Mouse (Mus musculus): ENCODE measurements around the gene Gm20509. TPM values are rescaled to one million over a fixed set of nuclear protein-coding genes. Genes with fewer than 3 reads are reported as not detected.

Gm20509 gene
- total RNA-seq (2014; rRNA removed; ENCODE audit: low replicate concordance), result not detected in 2 replicates
- polyA plus RNA-seq (2015; fragmentation: Nextera tagmentation; extraction: Ambion mirVana), result not detected in 2 replicates

GRCm38 (mm10) chr9:73102181-73102580 lies at the start of gene Gm20509:
Gene Gm20509 (plus strand): TSS chr9:73102470.
- DNase-seq (ENCODE audit: low spot score), result no peak
- H3K9ac ChIP-seq (replicated peaks; ENCODE audit: low read depth, low read length), result peak within 1 kb of the TSS; percentile 45
- 94% methylated on average over 4 of the region's 4 CpGs for WGBS
- peaks cover 9% of the 10 kb centered on the region; the same call in 1 of the 2 replicates for H3K4me1 ChIP-seq (ENCODE audit: control insufficient read depth, insufficient read depth)
- H3K9me3 ChIP-seq (replicated peaks; ENCODE audit: control insufficient read depth, low read length), result no peaks in the 10 kb centered on the region
- no peaks in the 10 kb centered on the region for H3K36me3 ChIP-seq (replicated peaks; ENCODE audit: control insufficient read depth, insufficient read depth, low read length)
- ATAC-seq (ENCODE audit: insufficient read depth, low read depth), result no peak
- H3K4me3 ChIP-seq (ENCODE audit: low read depth, low read length), result peak within 1 kb of the TSS; percentile 47
- TF ChIP-seq CTCF (IDR thresholded peaks at IDR 0.05; ENCODE audit: low read depth) (no peak), EP300 (IDR thresholded peaks at IDR 0.05; ENCODE audit: low read depth) (no peak)
- H3K4me2 ChIP-seq (ENCODE audit: low read depth, low read length), result peak within 1 kb of the TSS; percentile 83
- peaks cover 24% of the 10 kb centered on the region for H3K27me3 ChIP-seq (ENCODE audit: control insufficient read depth, insufficient read depth, low read length)
- no peak within 1 kb of the TSS for H3K27ac ChIP-seq (ENCODE audit: low read depth)

GRCm38 (mm10) chr9:73055441-73055911 lies 46.8 kb upstream of the Gm20509 start:
- Histone ChIP-seq H3K9ac (replicated peaks; ENCODE audit: low read depth, low read length) (no peak overlapping the region), H3K36me3 (replicated peaks; ENCODE audit: control insufficient read depth, insufficient read depth, low read length) (no peaks in the 10 kb centered on the region), H3K27me3 (ENCODE audit: control insufficient read depth, insufficient read depth, low read length) (no peaks in the 10 kb centered on the region), H3K9me3 (replicated peaks; ENCODE audit: control insufficient read depth, low read length) (no peaks in the 10 kb centered on the region), H3K4me1 (ENCODE audit: control insufficient read depth, insufficient read depth) (no peaks in the 10 kb centered on the region; the same call in 1 of the 2 replicates), H3K27ac (ENCODE audit: low read depth) (no peak overlapping the region), H3K4me2 (ENCODE audit: low read depth, low read length) (no peak overlapping the region), H3K4me3 (ENCODE audit: low read depth, low read length) (no peak overlapping the region)
- ATAC-seq (ENCODE audit: insufficient read depth, low read depth) (no peak; the same call in 1 of the 2 replicates), DNase-seq (ENCODE audit: low spot score) (no peak)
- WGBS, result 57% methylated on average over 10 of the region's 10 CpGs
- TF ChIP-seq EP300 (IDR thresholded peaks at IDR 0.05; ENCODE audit: low read depth), result peak; percentile 53; the same call in 1 of the 2 replicates
- TF ChIP-seq CTCF (IDR thresholded peaks at IDR 0.05; ENCODE audit: low read depth), result no peak

GRCm38 (mm10) chr9:73059224-73059623 lies 43.0 kb upstream of the Gm20509 start:
- Histone ChIP-seq H3K36me3 (replicated peaks; ENCODE audit: control insufficient read depth, insufficient read depth, low read length) (no peaks in the 10 kb centered on the region), H3K4me1 (ENCODE audit: control insufficient read depth, insufficient read depth) (no peaks in the 10 kb centered on the region; the same call in 1 of the 2 replicates), H3K9ac (replicated peaks; ENCODE audit: low read depth, low read length) (no peak overlapping the region), H3K27ac (ENCODE audit: low read depth) (no peak overlapping the region), H3K27me3 (ENCODE audit: control insufficient read depth, insufficient read depth, low read length) (no peaks in the 10 kb centered on the region), H3K9me3 (replicated peaks; ENCODE audit: control insufficient read depth, low read length) (no peaks in the 10 kb centered on the region), H3K4me3 (ENCODE audit: low read depth, low read length) (no peak overlapping the region), H3K4me2 (ENCODE audit: low read depth, low read length) (no peak overlapping the region)
- no peak for TF ChIP-seq CTCF (IDR thresholded peaks at IDR 0.05; ENCODE audit: low read depth)
- TF ChIP-seq EP300 (IDR thresholded peaks at IDR 0.05; ENCODE audit: low read depth), result no peak
- 80% methylated on average over 4 of the region's 4 CpGs for WGBS
- DNase-seq (ENCODE audit: low spot score) (no peak), ATAC-seq (ENCODE audit: insufficient read depth, low read depth) (no peak)

GRCm38 (mm10) chr9:73063621-73064290 lies 38.5 kb upstream of the Gm20509 start:
- no peaks in the 10 kb centered on the region for H3K27me3 ChIP-seq (ENCODE audit: control insufficient read depth, insufficient read depth, low read length)
- ATAC-seq (ENCODE audit: insufficient read depth, low read depth) (no peak), DNase-seq (ENCODE audit: low spot score) (no peak)
- TF ChIP-seq EP300 (IDR thresholded peaks at IDR 0.05; ENCODE audit: low read depth) (no peak), CTCF (IDR thresholded peaks at IDR 0.05; ENCODE audit: low read depth) (no peak)
- H3K4me1 ChIP-seq (ENCODE audit: control insufficient read depth, insufficient read depth), result peaks cover 9% of the 10 kb centered on the region
- no peaks in the 10 kb centered on the region for H3K36me3 ChIP-seq (replicated peaks; ENCODE audit: control insufficient read depth, insufficient read depth, low read length)
- H3K4me3 ChIP-seq (ENCODE audit: low read depth, low read length), result no peak overlapping the region
- H3K27ac ChIP-seq (ENCODE audit: low read depth), result no peak overlapping the region
- H3K4me2 ChIP-seq (ENCODE audit: low read depth, low read length), result no peak overlapping the region
- no peak overlapping the region for H3K9ac ChIP-seq (replicated peaks; ENCODE audit: low read depth, low read length)
- WGBS, result 37% methylated on average over 15 of the region's 15 CpGs
- no peaks in the 10 kb centered on the region for H3K9me3 ChIP-seq (replicated peaks; ENCODE audit: control insufficient read depth, low read length)

GRCm38 (mm10) chr9:73067086-73067485 lies 35.2 kb upstream of the Gm20509 start:
- Histone ChIP-seq H3K36me3 (replicated peaks; ENCODE audit: control insufficient read depth, insufficient read depth, low read length) (no peaks in the 10 kb centered on the region), H3K4me3 (ENCODE audit: low read depth, low read length) (no peak overlapping the region), H3K9me3 (replicated peaks; ENCODE audit: control insufficient read depth, low read length) (no peaks in the 10 kb centered on the region), H3K9ac (replicated peaks; ENCODE audit: low read depth, low read length) (no peak overlapping the region), H3K4me2 (ENCODE audit: low read depth, low read length) (peak overlapping the region; percentile 51), H3K27ac (ENCODE audit: low read depth) (no peak overlapping the region), H3K27me3 (ENCODE audit: control insufficient read depth, insufficient read depth, low read length) (no peaks in the 10 kb centered on the region), H3K4me1 (ENCODE audit: control insufficient read depth, insufficient read depth) (peaks cover 9% of the 10 kb centered on the region)
- 30% methylated on average over 10 of the region's 10 CpGs for WGBS
- peak; percentile 57; the same call in 1 of the 2 replicates for ATAC-seq (ENCODE audit: insufficient read depth, low read depth)
- TF ChIP-seq CTCF (IDR thresholded peaks at IDR 0.05; ENCODE audit: low read depth), result no peak
- TF ChIP-seq EP300 (IDR thresholded peaks at IDR 0.05; ENCODE audit: low read depth), result no peak
- peak; percentile 48 for DNase-seq (ENCODE audit: low spot score)

Data from heart, postnatal 0 days (tissue).